Mouse (Mus musculus) testis, adult 2 months (tissue): ENCODE data around the gene Stat5b. TPM values are rescaled to one million over a fixed set of nuclear protein-coding genes. Genes with fewer than 3 reads are reported as not detected.

ENCODE experiments used
- H3K27ac ChIP-seq: fragments of 200-500 bp; 2 replicates; pipeline ENCODE4 v1.5.1; 2012; ENCODE audit warnings: low read depth, low read length; ENCODE audit not compliant: control insufficient read depth, insufficient read depth
- H3K27me3 ChIP-seq: fragments of 200-500 bp; 2 replicates; pipeline ENCODE4 v1.6.1; 2012; ENCODE audit warnings: mild to moderate bottlenecking, low read length, moderate library complexity; ENCODE audit not compliant: control insufficient read depth, insufficient read depth
- H3K36me3 ChIP-seq: fragments of 200-500 bp; 2 replicates; pipeline ENCODE4 v1.6.1; 2012; ENCODE audit warnings: mild to moderate bottlenecking, low read length; ENCODE audit not compliant: control insufficient read depth, insufficient read depth
- H3K4me1 ChIP-seq: fragments of 200-500 bp; 2 replicates; pipeline ENCODE4 v1.6.1; 2012; ENCODE audit warnings: low read length; ENCODE audit not compliant: control insufficient read depth, insufficient read depth
- H3K4me3 ChIP-seq: fragments of 200-500 bp; 2 replicates; pipeline ENCODE4 v1.5.1; 2012; ENCODE audit warnings: low read depth, mild to moderate bottlenecking, low read length, moderate library complexity, mixed read lengths; ENCODE audit not compliant: control insufficient read depth
- CTCF ChIP-seq: fragments of 200-500 bp; IDR thresholded peaks from 2 replicates; pipeline ENCODE4 v1.5.1; 2012; ENCODE audit warnings: low read depth, mild to moderate bottlenecking, inconsistent platforms, low read length, moderate library complexity; ENCODE audit not compliant: control insufficient read depth, insufficient read depth, insufficient replicate concordance
- POLR2A ChIP-seq: fragments of 200-500 bp; IDR thresholded peaks from 2 replicates; pipeline ENCODE4 v1.6.1; 2012; ENCODE audit warnings: low read depth, mild to moderate bottlenecking, inconsistent platforms, low read length, moderate library complexity; ENCODE audit not compliant: control insufficient read depth
- polyA plus RNA-seq: library from polyadenylated mRNA; depleted of rRNA; stranded (reverse); fragments of >200 nt; gene quantifications from 2 replicates; pipeline ENCODE4 v1.2.3, GENCODE M21; 2012

Gene Stat5b
- polyA plus RNA-seq, 1 experiment: 1.9 TPM

DNA sequence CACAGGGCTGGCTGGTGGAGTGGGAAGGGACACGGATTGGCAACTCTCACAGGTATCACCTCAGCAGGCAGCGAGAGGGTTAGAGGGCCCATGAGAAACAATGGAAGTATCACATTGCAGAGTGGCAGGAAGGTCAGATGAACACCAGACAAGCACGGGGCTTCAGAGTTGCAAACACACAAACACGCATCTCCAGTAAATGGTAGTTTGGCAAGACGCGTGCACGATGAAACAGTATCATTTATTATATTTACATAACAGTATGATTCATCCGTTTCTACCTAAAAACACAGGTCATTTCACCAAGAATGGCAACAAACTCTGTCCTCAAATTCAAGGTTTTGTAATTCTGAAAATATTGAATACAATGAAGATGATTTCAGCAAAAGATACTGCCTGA lies 11.0 kb downstream of the Stat5b start:
- Histone ChIP-seq H3K4me1 (no peaks in the 10 kb centered on the region), H3K36me3 (no peaks in the 10 kb centered on the region), H3K27me3 (no peaks in the 10 kb centered on the region), H3K4me3 (no peak overlapping the region), H3K27ac (no peak overlapping the region)
- TF ChIP-seq CTCF (no peak), POLR2A (no peak)

DNA sequence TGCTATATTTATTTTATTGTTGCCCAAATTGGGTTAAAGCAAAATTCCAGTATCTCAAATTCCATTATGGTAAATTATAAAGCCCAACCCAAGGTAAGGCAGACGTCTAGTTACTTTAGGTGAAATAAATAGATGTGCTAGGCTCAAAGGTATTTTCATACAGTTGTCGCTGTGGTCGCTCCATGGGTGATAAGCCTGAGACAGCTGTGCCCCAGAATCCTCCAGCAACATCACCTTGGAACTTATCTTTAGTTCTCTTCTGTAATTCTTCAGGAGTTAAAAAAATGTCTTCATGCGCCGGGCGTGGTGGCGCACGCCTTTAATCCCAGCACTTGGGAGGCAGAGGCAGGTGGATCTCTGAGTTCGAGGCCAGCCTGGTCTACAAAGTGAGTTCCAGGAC lies 11.6 kb downstream of the Stat5b start:
- no peaks in the 10 kb centered on the region for H3K36me3 ChIP-seq
- no peak overlapping the region for H3K27ac ChIP-seq
- H3K4me1 ChIP-seq: no peaks in the 10 kb centered on the region
- no peaks in the 10 kb centered on the region for H3K27me3 ChIP-seq
- H3K4me3 ChIP-seq: no peak overlapping the region
- TF ChIP-seq CTCF: no peak
- TF ChIP-seq POLR2A: no peak

DNA sequence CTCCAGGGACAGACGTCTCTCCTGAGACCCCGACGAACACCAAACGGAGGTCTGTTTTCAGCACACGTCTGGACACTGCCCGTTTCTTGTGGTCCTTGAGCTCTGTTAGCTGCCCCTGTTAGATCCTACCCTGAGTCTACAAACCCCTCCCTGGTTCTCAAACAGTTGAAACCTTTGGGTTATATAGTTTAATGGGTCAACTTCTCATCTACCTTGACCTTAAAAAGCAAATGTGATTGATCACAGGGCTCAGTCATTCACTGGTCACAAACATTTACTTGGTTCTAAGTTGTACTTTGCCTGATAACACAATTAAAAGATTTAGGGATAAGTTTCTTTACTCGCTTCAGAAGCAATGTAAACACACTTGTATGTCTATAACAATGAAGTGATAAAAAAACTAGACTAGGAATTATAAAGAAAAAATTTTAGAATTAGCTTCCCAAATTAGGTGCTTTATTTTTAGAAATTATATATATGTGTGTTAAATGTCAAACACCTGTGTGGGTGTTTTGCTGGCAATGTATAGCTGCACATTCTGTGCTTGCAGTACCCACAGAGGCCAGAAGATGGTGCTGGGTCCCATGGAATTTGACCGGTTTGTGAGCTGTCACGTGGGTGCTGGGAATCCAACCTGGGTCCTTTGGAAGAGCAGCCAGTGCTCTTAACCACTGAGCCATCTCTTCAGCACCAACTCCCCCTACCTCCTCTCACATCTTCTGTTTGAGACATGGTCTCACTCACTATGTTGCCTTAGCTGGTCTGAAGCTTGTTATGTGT lies 13.4 kb downstream of the Stat5b start:
- no peak overlapping the region for H3K27ac ChIP-seq
- H3K27me3 ChIP-seq: no peaks in the 10 kb centered on the region
- TF ChIP-seq CTCF (peak; percentile 68; the same call in 1 of the 2 replicates), POLR2A (no peak)
- no peaks in the 10 kb centered on the region for H3K36me3 ChIP-seq
- H3K4me3 ChIP-seq: no peak overlapping the region
- H3K4me1 ChIP-seq: no peaks in the 10 kb centered on the region

DNA sequence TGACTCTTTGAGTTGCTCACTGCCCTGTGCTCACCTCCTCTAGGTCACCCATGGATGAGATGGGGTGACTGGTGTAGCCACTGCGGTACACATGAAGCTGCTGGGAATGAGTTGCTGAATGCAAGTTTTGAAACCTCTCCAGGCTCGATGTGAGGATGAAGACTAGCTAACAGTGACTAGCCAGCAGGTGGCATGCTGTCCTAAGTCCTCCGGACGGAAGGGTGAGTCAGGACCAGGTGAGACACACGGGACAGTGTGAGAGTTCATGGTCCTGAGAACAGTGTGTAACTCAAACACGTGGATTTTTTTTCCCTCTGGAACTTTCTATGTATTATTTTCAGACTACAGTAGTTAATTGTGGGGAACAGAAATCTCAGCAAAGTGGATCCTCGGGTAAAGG lies 17.1 kb downstream of the Stat5b start:
- Histone ChIP-seq H3K4me1 (no peaks in the 10 kb centered on the region), H3K4me3 (no peak overlapping the region), H3K27me3 (no peaks in the 10 kb centered on the region), H3K27ac (no peak overlapping the region), H3K36me3 (no peaks in the 10 kb centered on the region)
- peak; percentile 43; the same call in 1 of the 2 replicates for TF ChIP-seq CTCF
- no peak for TF ChIP-seq POLR2A

DNA sequence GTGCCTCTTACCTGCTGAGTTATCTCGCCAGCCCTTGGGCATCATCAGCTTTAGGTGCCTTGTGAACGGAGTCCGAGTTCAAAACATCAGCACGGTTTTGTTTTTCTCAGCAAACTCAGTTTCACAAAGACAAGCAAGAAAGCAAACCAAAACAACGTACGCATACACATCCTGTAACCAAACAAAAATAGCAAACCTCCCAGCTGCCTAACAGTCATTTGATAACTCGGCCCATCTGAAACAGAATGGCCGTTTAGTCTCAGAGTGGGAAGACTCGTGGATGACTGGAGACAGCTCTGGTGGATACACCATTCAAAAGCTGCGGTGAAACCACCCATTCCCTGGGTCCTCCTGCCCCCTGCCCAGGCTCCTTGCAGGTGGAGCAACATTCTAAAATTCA lies 19.1 kb downstream of the Stat5b start:
- Histone ChIP-seq H3K4me1 (no peaks in the 10 kb centered on the region), H3K27ac (no peak overlapping the region), H3K36me3 (no peaks in the 10 kb centered on the region), H3K27me3 (no peaks in the 10 kb centered on the region), H3K4me3 (no peak overlapping the region)
- TF ChIP-seq POLR2A (no peak), CTCF (no peak)

DNA sequence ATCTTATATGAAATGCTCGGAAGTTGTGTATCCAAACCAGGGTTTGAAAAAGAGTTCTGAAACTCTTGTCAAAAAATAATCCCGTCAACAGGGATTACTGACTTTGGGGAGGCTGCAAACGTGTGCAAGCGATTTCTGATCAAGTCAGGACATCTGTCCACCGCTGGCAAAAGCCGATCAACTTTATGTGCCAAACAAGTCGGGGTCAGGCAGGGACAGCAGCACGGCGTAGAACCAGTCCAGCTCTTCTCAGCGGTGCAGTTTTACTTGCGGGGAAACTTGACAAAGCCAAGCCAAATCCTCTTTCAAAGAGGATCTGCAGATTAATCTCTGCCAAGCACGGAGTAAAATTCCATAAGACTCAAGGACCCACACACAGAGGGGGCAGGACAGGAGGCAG lies 20.8 kb downstream of the Stat5b start:
- Histone ChIP-seq H3K4me3 (no peak overlapping the region), H3K36me3 (no peaks in the 10 kb centered on the region), H3K4me1 (no peaks in the 10 kb centered on the region), H3K27ac (no peak overlapping the region), H3K27me3 (no peaks in the 10 kb centered on the region)
- TF ChIP-seq POLR2A (no peak), CTCF (no peak)

DNA sequence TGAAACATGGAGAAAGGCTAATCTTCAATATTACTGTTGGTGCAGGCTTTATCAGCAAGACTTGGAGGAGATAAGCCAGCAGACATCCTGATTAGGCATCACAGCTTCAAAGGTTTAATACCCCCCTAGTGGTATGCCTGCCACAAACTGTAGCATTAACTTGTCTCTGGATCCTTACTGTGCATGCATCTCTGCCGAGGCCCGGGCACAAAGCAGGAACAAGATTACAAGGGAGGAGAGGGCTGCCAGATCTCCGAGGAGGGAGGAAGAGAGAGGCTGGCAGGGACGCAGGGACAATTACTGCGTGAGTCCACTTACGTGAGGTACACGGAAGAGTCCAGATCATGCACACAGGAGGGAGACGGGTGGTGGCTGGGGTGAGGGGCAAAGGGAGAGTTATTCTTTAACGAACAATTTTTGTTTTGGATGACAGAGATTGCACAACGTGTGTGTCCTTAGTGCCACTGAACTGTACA lies 21.8 kb downstream of the Stat5b start:
- Histone ChIP-seq H3K36me3 (no peaks in the 10 kb centered on the region), H3K27ac (no peak overlapping the region), H3K4me3 (no peak overlapping the region), H3K4me1 (no peaks in the 10 kb centered on the region), H3K27me3 (no peaks in the 10 kb centered on the region)
- TF ChIP-seq POLR2A (no peak), CTCF (no peak)

DNA sequence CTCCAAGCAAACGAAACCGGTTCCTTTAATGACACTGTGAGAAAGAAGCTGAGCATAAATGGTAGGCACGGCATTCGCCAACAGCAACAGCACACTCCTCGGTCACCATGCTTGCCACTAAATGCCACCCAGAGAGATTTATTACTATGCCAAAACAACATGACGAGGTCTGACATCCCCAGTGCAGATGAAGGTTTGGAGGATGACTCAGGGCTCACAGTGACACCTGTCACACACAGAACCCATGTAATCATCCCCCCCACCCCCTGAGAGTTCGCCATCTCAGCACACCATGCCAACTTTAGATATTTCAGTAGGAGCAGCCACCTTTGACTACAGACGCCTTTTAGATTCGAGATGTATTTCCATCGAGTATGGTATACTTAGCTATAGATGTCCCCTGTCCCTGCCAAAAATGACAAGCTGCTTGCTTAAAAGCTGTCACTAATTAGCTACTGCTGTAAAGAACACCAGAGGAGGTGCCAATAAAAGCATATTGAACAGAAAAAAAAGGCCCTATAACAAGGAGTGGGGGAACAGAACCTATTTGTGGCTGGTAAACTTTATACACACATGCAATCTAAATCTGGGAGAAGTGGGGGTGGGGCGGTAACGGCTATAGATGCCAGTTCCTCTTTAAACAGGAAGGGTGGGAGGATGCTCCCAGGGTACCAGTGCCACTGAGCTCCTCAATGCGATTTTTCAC lies 24.2 kb downstream of the Stat5b start:
- H3K4me3 ChIP-seq: no peak overlapping the region
- H3K27me3 ChIP-seq: no peaks in the 10 kb centered on the region
- no peaks in the 10 kb centered on the region for H3K36me3 ChIP-seq
- H3K27ac ChIP-seq: no peak overlapping the region
- H3K4me1 ChIP-seq: no peaks in the 10 kb centered on the region
- TF ChIP-seq POLR2A (no peak), CTCF (no peak)
